Mouse (Mus musculus): ENCODE measurements around the gene Rab26.

GRCm38 (mm10) chr17:24527723-24528559 is 6.1 kb downstream of the Rab26 start, which contains the start of gene Traf7:
- TF ChIP-seq CTCF (IDR thresholded peaks at IDR 0.05; ENCODE audit: control insufficient read depth, insufficient read depth, insufficient read length) (no peak), CEBPB (IDR thresholded peaks at IDR 0.05; ENCODE audit: low read depth) (no peak), MYOD1 (IDR thresholded peaks at IDR 0.05; ENCODE audit: control insufficient read depth, insufficient read length, low read depth) (no peak)

Data from C2C12 (cell line).